Mouse (Mus musculus): ENCODE results near the gene Rspo1. TPM values are rescaled to one million over a fixed set of nuclear protein-coding genes. Genes with fewer than 3 reads are reported as not detected.

Gene Rspo1
- total RNA-seq, 2 experiments from 2014 or later = 4.4 to 4.8 TPM

DNA sequence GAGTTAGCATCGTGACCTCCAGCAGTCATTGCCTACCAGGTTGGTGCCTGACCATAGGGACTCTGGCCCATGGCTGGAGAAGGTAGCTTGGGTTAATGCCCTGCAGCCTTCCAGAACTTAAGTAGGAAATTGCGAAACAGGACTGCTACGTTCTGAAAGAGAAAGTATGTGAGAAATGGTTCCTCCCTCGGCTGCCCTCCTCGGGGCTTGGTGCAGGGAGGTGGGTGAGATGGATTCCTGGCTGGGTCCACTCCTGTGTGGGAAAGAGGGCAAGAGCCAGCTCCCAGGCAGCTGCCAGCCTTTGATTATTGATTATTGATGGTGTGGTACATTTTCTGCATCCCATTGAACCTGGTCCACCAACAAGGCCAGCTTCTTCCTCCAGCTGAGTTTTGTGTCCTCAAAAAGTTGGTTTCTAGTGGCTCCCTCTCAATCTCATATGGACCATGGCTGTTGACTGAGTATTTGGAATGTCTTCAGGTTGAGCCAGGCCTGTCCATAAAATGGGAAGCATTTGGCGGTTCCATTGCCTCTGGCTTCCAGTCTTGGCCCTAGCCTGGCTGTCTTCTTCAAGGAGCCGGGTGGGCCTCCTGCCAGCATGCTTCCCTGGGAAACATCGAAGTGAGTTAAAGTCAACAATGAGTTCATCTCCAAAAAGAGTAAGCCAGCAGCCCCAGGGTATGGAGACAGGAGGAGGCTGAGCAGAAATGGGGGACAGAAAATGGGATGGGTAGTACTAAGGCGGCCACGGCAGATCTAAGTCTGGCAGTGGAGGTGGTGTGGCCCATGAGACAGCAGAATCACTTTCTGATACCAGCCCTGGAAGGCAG is 29.8 kb downstream of the Rspo1 start, which contains the start of gene Gnl2:
Gnl2 (plus strand) TSS at position 780 of the 830 bp plus-strand sequence.
- intact Hi-C loops (cut with DNase I) = no loop called here
- no peak for DNase-seq (ENCODE audit: low spot score in 2 of 2)

DNA sequence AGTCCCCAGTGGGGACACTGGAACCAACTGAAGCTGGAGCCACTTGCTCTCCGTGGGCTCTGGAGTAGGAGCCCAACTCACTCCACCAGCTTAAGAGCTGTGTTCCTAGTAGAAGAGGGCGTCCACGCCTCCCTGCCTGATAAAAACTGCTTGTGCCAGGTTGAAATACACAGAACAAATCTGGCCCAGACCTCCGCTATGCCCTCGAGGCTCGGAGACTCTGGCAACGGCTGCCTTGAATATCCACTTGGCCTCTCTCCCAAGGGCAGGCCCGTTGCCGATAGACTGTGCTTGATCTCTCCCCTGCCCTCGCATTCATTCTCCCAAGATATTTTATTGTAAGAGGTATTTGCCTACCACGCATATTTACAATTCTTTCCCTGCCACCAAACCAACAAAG is 31.2 kb downstream of the Rspo1 start:
- DNase-seq (ENCODE audit: low spot score in 2 of 2) = no peak
- intact Hi-C loops (cut with DNase I) = no loop called here

DNA sequence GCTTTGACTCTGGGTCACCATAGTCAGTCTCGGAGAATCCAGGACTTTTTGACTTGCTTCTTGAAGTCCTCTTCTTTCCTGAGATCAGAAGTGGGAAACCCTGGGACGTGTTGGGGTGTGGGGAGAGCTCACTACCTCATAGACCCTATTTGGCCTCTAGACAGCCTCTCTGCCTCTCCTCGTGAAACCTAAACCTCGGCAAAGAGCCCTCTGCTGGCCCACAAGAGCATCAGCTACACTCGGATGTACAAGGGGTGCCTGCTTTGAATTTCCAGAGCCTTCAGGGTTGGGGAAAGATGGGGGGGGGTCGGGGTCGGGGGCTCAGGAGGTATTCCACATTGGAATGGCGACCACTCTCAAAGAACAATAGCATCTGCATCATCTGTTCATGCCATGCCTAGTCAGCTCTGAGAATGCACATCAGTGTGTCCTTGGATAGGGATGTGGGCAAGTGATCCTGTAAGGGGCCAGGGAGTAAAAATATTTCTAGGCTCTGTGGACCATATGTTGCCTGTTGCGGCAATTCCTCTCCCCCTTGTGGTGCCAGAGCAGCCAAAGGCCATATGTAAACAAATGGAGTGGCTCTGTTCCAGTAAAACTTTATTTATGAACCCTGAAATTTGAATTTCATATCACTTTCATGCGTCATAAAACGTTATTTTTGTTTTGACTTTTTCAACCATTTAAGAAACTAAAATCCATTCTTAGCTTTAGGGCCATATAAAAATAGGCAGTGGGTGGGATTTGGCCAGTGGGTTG is 34.7 kb downstream of the Rspo1 start:
- DNase-seq (ENCODE audit: low spot score in 2 of 2) = peak; percentile 7 to 44
- intact Hi-C loops (cut with DNase I) = no loop called here

DNA sequence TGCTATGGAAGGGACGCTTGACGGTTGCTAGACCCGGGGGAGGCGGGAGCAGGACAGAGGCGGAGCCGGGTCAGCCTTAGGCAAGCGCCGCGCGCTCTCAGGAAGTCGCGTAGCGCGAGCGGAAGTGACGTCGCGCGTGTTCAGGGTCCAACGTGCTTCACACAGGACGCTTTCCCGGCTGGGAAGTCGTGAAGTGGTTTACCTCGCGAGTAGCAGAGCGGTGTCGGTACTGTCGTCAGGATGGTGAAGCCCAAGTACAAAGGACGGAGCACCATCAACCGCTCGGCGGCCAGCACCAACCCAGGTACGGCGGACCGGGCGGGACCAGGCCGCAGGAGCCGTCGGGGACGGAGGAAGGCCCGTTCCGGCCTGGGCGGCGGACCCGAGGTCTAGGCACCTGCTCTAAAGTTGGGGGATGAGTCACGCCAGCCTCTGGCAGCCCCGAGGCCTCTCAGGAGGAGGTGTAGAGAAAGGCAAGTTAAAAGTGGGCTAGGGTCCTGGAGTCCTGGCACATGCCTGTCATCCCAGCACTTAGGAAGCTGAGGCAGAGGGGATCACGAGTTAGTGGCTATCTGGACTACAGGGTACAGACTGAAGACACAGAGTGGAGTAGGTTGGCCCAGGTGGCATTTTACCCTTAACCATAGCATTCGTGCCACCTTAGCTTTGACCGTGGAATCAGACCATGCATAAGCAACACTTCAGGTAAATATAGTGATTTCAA is 43.8 kb downstream of the Rspo1 start:
- intact Hi-C loops (cut with DNase I) = no loop called here
- peak; percentile 91 to 93 for DNase-seq (ENCODE audit: low spot score in 2 of 2)

DNA sequence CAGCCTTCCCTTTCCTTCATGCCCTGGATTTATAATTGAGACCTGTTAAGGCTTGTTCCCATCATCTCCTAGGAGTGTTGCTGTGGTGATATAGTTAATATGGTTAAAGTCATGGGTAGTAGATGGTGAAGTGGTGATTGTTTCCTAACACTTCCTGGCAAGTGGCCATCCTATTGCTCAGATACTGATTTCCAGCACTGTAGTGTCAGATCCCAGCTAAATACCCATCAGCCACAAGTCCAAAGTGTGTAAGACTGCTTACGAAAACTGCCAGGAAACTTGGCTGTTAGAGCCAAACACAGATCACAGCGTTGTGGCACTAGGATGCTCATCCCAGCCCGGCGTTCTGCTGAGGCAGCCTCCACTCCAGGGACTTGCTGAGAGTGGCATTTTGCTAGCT is 48.1 kb downstream of the Rspo1 start:
- DNase-seq (ENCODE audit: low spot score in 2 of 2) = no peak
- intact Hi-C loops (cut with DNase I) = no loop called here

DNA sequence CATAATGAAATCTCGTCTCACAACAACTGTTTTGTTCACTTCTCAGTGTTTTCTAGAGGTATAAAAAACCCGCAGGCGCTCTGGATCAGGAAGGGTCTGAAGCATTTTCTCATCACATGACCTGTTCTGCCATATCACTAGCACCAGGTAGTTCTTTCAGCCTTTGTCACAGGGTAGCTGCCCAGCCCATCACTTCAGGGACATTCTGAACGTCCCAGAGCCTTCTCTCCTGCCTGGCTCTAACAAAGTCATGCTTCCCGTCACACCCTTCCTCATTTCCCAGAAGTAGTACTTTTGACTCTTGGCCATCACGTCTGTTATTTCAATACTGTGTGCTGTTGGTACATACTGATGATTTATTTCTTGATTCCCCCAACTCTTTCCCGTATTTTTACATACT is 58.2 kb downstream of the Rspo1 start:
- DNase-seq (ENCODE audit: low spot score in 2 of 2) = no peak
- intact Hi-C loops (cut with DNase I) = no loop called here

DNA sequence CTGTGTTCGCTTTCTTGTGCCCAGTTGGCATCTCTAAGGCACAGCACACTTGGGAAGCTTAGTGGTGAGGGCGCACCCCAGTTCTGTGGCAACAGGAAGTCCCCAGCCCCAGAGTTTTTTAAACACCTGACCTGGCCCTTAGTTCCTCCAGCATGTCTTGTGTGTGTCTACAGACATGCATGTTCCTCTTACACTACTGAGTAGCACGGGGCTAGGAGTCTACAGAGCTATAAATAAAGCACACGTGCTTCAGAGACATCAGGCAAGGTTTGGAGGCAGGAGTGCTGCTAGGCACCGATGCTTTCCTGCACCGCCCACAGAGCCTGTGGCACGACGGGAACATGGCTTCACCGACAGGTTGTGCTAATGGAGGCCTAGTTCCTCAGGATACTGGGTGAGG is 69.2 kb downstream of the Rspo1 start:
- DNase-seq (ENCODE audit: low spot score in 2 of 2) = peak; percentile 7 to 78
- intact Hi-C loops (cut with DNase I) = no loop called here

DNA sequence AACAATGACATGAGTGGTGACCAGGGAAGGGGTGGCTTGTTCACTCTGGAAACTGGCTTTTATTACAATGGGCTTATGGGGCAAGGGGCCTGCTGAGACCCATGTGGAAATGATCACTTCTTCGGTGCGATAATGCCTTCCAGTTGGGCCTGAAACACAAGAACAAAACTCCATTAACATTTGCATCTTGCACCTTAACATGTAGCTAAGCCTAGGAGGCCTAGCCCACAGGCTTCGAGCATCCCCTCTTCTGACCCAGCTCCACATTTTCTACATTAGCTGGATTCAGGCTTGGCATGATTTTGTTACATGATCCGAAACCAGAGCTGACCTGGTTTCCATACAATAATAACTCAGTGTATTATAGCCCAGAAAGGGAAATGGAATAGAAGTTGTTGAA is 70.2 kb downstream of the Rspo1 start:
- no peak for DNase-seq (ENCODE audit: low spot score in 2 of 2)
- intact Hi-C loops (cut with DNase I) = no loop called here

DNA sequence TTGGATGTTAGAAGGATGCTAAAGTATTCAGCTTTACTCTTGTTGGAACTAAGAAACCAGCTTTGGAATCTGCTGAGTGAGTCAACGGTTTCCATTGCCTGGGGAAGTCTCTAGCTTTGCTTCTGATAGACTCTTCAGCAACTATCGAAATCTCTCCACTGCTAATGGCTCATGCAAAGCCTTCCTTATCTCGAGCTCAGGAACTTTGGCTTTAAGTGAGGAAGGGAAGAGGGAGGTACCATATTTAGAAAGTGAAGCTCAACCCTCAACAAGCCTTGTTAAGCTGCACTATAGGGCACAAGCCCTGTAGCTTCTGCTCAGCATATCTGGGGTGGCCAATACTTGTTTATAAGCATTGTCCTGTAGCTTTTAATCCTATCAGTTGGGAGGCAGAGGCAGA is 71.0 kb downstream of the Rspo1 start:
- intact Hi-C loops (cut with DNase I) = no loop called here
- no peak for DNase-seq (ENCODE audit: low spot score in 2 of 2)

DNA sequence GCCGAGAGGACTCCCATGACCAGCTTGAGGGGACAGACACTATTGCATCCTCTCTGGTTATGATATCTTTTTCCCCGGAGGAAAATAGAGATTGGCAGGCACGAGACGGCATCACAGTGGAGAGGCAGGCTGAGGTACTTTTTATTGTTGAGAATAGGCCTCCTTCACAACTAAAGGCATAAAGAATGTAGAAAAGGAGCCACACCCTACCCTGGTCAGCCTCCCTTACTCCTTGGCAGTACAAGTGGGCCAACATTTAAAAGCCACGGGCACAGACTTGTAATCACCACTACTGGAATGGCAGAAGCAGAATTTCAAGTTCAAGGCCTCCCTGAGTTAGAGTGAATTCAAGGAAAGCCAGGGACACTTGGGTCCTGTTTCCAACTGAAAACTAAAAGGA is 71.8 kb downstream of the Rspo1 start:
- no peak for DNase-seq (ENCODE audit: low spot score in 2 of 2)
- intact Hi-C loops (cut with DNase I) = no loop called here

Other genes with a start within 250 kb of the Rspo1 start
- gene Inpp5b, start 244.6 kb upstream of the Rspo1 start, total RNA-seq (2021) = 10 to 100 TPM; 35.3 to 42.5 TPM
- 10 to 100 TPM; 24.5 to 25.8 TPM for gene Mtf1, start 184.3 kb upstream of the Rspo1 start, total RNA-seq (2021)
- 10 to 100 TPM; 29.6 to 29.7 TPM for gene Yrdc, start 135.8 kb upstream of the Rspo1 start, total RNA-seq (2021)
- gene 1110065P20Rik, start 135.2 kb upstream of the Rspo1 start, total RNA-seq (2021) = 10 to 100 TPM; 88.7 to 91.2 TPM
- 10 to 100 TPM; 51.1 to 55.7 TPM for gene Maneal, start 124.3 kb upstream of the Rspo1 start, total RNA-seq (2021)
- gene Epha10, start 105.5 kb upstream of the Rspo1 start, total RNA-seq (2021) = 10 to 100 TPM; 32.4 to 34.4 TPM
- gene 9930104L06Rik, start 49.4 kb upstream of the Rspo1 start, total RNA-seq (2021) = 10 to 100 TPM; 15.0 to 17.6 TPM
- gene Cdca8, start 47.1 kb upstream of the Rspo1 start, total RNA-seq (2021) = 1 to 10 TPM; 2.8 TPM
- 10 to 100 TPM; 68.8 to 70.7 TPM for gene Gnl2, start 30.2 kb downstream of the Rspo1 start, total RNA-seq (2021)
- under 1 TPM in 1 of 2 experiments, not detected in 1; 0.15 TPM for gene Dnali1, start 79.3 kb downstream of the Rspo1 start, total RNA-seq (2021)
- 10 to 100 TPM; 10.9 to 12.5 TPM for gene Snip1, start 80.2 kb downstream of the Rspo1 start, total RNA-seq (2021)
- 100 to 1,000 TPM; 125 to 144 TPM for gene Meaf6, start 98.7 kb downstream of the Rspo1 start, total RNA-seq (2021)
- gene Zc3h12a, start 141.4 kb downstream of the Rspo1 start, total RNA-seq (2021) = 1 to 10 TPM in 1 of 2 experiments, under 1 TPM in 1; 0.51 to 1.2 TPM